Mouse (Mus musculus) kidney, adult 2 months (tissue): ENCODE results near the gene Eml3.

Experiments
- CTCF ChIP-seq: fragments of 200-500 bp; conservative IDR thresholded peaks from 2 replicates; pipeline ENCODE4 v1.5.1; 2011; ENCODE audit warnings: low read depth, mild to moderate bottlenecking, control low read depth, low read length, moderate library complexity, mixed read lengths; ENCODE audit not compliant: insufficient read depth, insufficient read length
- POLR2A ChIP-seq: fragments of 200-500 bp; IDR thresholded peaks from one replicate; pipeline ENCODE4 v1.6.1; 2011; ENCODE audit warnings: low read depth, low read length, control low read depth

DNA sequence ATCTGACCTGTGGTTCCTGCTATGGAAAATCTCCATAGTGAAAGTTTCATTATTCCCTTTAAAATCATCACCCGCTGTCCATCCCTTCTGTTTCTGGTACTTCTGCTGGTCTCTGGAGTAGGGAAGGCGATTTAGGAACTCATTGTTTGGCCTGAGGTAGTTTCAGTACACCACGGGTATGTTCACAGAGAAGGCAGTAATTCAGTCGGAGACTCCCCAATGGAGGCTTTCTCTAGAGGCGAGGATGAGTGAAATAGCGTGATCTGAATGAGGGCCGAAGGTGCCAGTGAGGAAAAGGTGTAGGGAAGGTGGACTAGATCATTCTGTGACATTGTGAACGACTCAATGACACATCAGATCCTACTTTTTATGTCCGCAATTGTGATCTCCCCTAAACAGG, 24.8 kb downstream of the Eml3 start:
- TF ChIP-seq CTCF: no peak
- TF ChIP-seq POLR2A: no peak
